Mouse (Mus musculus): Measurements from ENCODE around the gene Tnfrsf25. TPM values are rescaled to one million over a fixed set of nuclear protein-coding genes. Genes with fewer than 3 reads are reported as not detected.
A peak's percentile ranks its signal among the peaks of the same experiment; 100 is the strongest.

Tnfrsf25 gene
- total and polyA plus RNA-seq, 3 experiments = 0.79 to 2.5 (median 1.3) TPM

DNA sequence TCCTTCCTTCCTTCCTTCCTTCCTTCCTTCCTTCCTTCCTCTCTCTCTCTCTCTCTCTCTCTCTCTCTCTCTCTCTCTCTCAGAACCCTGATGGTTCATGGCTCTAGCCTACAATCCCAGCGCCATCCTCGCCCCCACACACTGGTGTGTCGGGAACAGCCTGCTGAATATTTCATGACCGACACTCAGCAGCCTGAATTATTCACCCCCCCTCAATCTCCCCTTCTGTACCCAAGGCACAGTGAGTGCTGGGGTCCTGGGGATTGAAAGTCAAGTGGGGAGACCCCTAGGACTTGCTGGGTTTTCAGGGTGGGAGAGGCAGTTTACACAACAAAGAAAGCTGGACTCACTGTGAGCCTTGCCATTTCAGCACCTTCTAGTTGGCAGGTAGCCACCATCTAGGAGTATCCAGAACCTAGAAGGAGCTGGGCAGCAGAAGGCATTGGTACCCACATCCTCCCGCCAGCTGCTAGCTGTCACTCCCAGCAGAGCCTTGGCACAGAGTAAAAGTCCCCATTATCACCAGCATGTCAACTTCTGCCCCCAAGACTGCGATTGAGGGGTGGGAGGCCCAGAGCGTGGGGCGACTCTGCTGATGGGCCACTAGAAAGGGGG is 25.9 kb downstream of the Tnfrsf25 start:
- DNase-seq = no peak

- DNase-seq = no peak
Measured at GRCm38 (mm10) chr4:152143632-152144031, 27.9 kb downstream of the Tnfrsf25 start.

GRCm38 (mm10) chr4:152145473-152145872 is 29.7 kb downstream of the Tnfrsf25 start:
- DNase-seq = no peak

GRCm38 (mm10) chr4:152146033-152146827 is 30.5 kb downstream of the Tnfrsf25 start:
- no peak for DNase-seq

GRCm38 (mm10) chr4:152150546-152150945 is 34.8 kb downstream of the Tnfrsf25 start:
- no peak for DNase-seq

DNA sequence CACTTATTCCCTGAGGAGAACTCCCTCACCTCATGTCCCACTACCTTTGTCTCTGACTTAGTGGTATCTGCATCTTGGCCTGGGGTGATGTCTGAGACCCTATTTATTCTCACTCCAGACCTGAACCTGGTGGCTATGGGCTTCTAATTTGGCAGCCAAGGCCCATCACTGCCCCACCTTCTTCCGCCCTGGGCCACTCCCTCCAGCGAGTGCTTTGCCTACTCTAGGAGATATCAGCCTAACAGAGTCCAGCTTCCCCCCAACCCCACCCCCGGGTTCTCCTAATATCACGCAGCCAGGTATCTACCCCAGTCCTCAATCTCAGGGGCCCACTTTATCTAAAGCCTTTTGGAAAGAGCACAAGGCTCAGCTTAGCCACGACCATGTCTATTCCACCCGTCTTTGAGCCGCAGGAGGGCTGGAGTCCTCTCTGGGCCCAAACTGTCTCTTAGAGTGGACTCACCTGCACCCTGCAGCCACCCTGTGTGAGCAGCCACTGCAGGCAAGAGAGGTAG is 35.8 kb downstream of the Tnfrsf25 start:
- no peak for DNase-seq

GRCm38 (mm10) chr4:152151966-152152544 is 36.3 kb downstream of the Tnfrsf25 start, which contains the start of gene Espn:
Espn (minus strand) TSS chr4:152152371.
- peak; percentile 77 for DNase-seq

DNA sequence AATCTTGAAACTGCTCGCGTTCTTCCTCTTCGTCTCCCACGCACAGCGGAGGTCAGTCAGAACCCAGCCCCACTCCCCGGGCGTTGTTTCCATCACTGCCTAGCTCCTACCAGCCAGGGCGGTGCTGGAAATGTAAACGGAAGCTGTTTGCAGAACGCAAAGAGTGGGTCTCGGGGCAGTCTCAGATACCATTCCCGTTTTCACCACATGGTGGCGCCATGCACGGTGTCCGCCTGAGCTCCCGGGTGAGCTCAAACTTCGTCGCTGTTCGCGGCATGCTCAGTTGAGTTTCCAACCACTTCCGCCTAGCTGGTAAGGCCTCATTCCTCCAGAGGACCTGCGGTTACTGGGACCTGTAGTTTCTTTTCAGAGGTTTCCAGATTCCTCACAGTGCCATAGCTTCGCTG is 38.0 kb downstream of the Tnfrsf25 start:
- peak; percentile 81 for DNase-seq

- DNase-seq = no peak
Measured at GRCm38 (mm10) chr4:152155019-152155418, 39.3 kb downstream of the Tnfrsf25 start.

DNA sequence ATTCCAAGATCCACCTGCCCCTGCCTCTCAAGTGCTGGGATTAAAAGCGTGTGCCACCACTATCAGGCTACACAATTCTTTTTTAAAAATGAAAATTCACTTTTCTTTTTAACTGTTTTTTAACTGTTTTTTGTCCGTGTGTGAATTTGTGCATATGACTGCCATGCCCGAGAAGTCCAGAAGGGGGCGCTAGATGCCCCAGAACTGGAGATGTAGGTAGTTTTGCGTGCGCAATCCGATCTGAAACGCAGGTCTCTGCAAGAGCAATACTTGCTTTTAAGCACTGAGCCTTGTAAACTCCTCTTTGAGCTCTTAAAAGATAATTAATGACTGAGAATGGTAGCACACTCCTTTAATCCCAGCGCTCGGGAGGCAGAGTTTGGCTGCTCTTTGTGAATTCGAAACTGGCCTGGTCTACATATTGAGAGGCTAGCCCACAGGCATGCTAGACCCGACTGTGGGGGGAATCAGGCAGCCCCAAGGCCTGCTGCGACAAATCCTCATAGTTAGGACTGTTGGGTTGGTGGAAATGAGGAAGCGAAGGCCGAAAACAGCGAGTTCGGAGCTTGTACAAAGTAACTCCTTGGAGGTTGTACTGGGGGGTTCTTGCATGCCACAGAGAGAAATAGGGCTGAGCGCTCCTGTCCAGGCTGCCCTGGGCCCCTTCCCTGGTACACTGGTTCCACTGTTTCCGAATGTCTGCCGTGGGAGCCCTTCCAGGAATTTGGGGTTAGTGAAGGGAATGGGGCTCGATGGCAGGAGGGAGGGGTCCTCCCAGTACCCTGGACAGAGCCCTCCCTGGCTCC is 42.2 kb downstream of the Tnfrsf25 start:
- no peak for DNase-seq

DNA sequence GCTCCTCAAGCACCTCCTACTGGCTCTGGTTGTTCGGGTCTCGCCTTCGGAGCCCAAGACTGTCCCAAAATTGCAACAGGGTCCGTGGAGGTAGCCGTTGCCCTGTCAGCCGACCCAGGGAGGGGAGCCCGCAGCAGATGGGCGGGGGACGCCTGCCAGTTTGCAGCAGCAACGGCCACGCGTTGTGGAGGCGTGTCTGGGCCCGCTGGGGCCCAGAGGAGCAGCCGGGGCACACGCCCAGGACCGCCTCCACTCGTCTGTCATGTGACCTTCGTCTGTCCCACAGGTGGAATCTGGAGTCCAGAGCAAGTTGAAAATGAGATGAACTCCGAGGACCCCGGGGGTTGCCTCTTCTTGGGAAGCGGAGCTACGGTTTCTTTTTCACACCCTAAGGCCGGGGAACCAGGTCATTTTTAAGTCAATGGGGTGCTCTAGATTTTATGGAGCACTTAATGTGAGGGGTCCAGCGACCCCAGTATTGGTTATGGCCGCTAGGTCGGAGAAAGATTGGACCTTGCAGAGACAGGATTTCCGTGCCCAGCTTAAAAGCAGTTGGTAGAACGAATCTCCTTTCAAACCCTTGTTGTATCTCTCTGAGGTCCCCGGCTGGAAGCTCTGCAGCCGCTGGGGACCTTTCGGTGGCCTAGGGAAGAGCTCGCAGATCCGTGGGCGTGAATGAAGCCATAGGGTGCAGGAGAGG is 43.0 kb downstream of the Tnfrsf25 start, which contains the start of gene Hes2:
TSS of gene Hes2 (plus strand) at position 283 of the 700 bp plus-strand sequence.
- peak; percentile 31 for DNase-seq

- DNase-seq = no peak
Measured at GRCm38 (mm10) chr4:152159285-152159678, 43.5 kb downstream of the Tnfrsf25 start.

GRCm38 (mm10) chr4:152160748-152161147 is 45.0 kb downstream of the Tnfrsf25 start:
- no peak for DNase-seq

DNA sequence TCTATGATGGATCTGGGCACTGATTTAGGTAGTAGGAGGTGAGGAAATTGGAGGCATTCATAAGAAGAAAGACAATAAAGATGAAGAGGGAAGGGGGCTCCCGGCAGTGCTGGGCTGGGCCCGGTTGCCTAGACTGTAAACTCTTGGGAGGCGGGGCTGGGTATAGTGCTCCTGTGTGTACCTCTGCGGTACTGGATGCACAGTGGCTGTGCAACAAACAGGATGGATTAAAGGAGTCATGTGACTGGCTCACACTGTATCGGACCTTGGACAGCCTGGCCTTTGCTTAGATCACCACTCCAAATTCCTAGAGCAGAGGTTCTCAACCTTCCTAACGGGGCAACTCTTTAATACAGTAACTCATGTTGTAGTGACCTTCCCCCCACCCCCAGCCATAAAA is 45.9 kb downstream of the Tnfrsf25 start:
- DNase-seq = no peak

DNA sequence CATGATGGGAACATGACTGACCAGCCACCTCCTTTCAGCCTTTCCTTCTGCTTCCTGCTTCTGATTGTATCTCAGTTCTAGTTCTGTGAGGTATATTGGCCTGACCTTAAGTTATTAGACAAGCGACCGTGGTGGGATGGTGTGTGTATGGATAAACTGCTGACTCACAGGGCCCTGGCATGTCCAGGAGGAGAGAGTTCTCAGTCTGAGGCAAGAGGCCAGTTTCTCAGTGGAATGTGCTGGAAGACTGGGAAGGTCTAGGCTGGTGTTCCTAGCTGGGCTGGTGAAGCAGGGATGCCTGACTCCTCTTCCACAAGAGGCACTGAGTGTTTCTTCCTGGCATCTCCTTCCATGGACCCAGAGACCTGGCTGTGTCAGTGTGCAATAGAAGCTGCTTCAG is 47.0 kb downstream of the Tnfrsf25 start:
- no peak for DNase-seq

DNA sequence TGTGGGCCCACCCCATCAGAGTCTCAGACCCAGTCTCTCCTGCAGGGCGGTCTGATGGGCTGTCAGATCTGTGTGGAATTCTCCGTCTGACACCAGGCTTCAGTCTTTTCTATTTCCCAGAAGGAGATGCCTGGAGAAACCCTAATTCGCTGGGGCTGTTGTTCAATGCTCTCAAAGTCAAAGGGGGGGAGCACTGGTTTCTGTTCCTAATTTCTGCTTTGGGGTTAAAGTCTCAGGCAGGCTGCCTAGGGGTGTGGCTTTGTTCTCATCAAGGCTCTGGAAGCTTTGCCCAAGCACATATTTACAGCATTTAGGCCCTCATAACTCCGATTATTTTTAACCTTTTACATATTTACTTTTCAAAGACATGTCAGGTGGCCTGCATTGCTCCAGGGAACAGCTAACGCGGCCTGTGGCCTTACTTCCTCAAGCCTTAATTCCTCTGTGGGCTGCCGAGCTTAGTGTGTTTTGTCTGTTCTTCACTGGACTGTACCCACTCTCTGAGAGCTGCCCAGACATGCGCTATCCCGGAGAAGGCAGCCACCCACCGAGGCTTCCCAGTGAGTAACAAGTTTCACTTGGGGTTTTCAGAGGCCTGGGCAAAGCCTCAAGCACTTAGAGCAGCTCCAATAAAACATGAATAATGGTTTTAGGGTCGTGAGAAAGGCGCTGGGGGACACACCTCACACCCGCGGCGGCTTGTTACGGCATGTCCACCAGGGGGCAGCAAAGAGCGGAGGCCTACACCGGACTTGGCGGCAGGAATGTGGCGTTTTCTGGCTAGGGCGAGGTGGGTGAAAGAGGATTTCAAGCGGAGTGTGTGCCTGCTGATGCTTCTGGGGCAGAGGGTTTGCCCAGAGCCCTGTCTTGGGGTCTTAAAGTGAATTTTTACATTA is 49.5 kb downstream of the Tnfrsf25 start:
- DNase-seq = peak; percentile 60

GRCm38 (mm10) chr4:152168052-152168451 is 52.3 kb downstream of the Tnfrsf25 start:
- DNase-seq = no peak

GRCm38 (mm10) chr4:152169103-152169502 is 53.4 kb downstream of the Tnfrsf25 start:
- no peak for DNase-seq
